Mouse (Mus musculus): ENCODE results near the gene Fam169a.
"Not testable (repeated sequence)": the region's sequence is repeated elsewhere in the genome, so short reads cannot be mapped to it uniquely, and the experiment has no call there.

Gene Fam169a

GRCm38 (mm10) chr13:97066649-97067550, at the start of gene Fam169a:
Gene Fam169a (plus strand): TSS chr13:97067286.
- no peak for DNase-seq (ENCODE audit: low read depth, low spot score)

GRCm38 (mm10) chr13:97017711-97018110, 49.4 kb upstream of the Fam169a start:
- no peak for DNase-seq (ENCODE audit: low read depth, low spot score)

GRCm38 (mm10) chr13:97020122-97020521, 47.0 kb upstream of the Fam169a start:
- DNase-seq (ENCODE audit: low read depth, low spot score): no peak

GRCm38 (mm10) chr13:97021906-97022305, 45.2 kb upstream of the Fam169a start:
- no peak for DNase-seq (ENCODE audit: low read depth, low spot score)

GRCm38 (mm10) chr13:97030075-97030474, 37.0 kb upstream of the Fam169a start:
- DNase-seq (ENCODE audit: low read depth, low spot score): no peak

- DNase-seq (ENCODE audit: low read depth, low spot score): no peak
Observed at GRCm38 (mm10) chr13:97034262-97034661, 32.8 kb upstream of the Fam169a start, which contains the start of gene 1700029F12Rik. Gene 1700029F12Rik (minus strand): TSS chr13:97034362.

GRCm38 (mm10) chr13:97051158-97051557, 15.9 kb upstream of the Fam169a start:
- no peak for DNase-seq (ENCODE audit: low read depth, low spot score)

- DNase-seq (ENCODE audit: low read depth, low spot score): no peak
Observed at GRCm38 (mm10) chr13:97052667-97053066, 14.4 kb upstream of the Fam169a start.

- DNase-seq (ENCODE audit: low read depth, low spot score): no peak
Observed at GRCm38 (mm10) chr13:97053844-97054243, 13.2 kb upstream of the Fam169a start.

GRCm38 (mm10) chr13:97057817-97058216, 9.3 kb upstream of the Fam169a start:
- no peak for DNase-seq (ENCODE audit: low read depth, low spot score)

- DNase-seq (ENCODE audit: low read depth, low spot score): no peak
Observed at GRCm38 (mm10) chr13:97059746-97060145, 7.3 kb upstream of the Fam169a start.

- no peak for DNase-seq (ENCODE audit: low read depth, low spot score)
Observed at GRCm38 (mm10) chr13:97060331-97060730, 6.8 kb upstream of the Fam169a start.

- DNase-seq (ENCODE audit: low read depth, low spot score): no peak
Observed at GRCm38 (mm10) chr13:97062151-97062550, 4.9 kb upstream of the Fam169a start.

- no peak for DNase-seq (ENCODE audit: low read depth, low spot score)
Observed at GRCm38 (mm10) chr13:97063431-97063830, 3.7 kb upstream of the Fam169a start.

- DNase-seq (ENCODE audit: low read depth, low spot score): no peak
Observed at GRCm38 (mm10) chr13:97064413-97064812, 2.7 kb upstream of the Fam169a start.

GRCm38 (mm10) chr13:97064844-97065621, 2.1 kb upstream of the Fam169a start:
- not testable (repeated sequence) for DNase-seq (ENCODE audit: low read depth, low spot score)

- no peak for DNase-seq (ENCODE audit: low read depth, low spot score)
Observed at GRCm38 (mm10) chr13:97067691-97068090, 605 bp downstream of the Fam169a start.

- DNase-seq (ENCODE audit: low read depth, low spot score): no peak
Observed at GRCm38 (mm10) chr13:97068151-97068550, 1.1 kb downstream of the Fam169a start.

GRCm38 (mm10) chr13:97070931-97071625, 4.0 kb downstream of the Fam169a start:
- no peak for DNase-seq (ENCODE audit: low read depth, low spot score)

GRCm38 (mm10) chr13:97071626-97072241, 4.6 kb downstream of the Fam169a start:
- DNase-seq (ENCODE audit: low read depth, low spot score): no peak

GRCm38 (mm10) chr13:97073497-97073896, 6.4 kb downstream of the Fam169a start:
- no peak for DNase-seq (ENCODE audit: low read depth, low spot score)
